In genomic region chr13:31800581-31801576, GRCm38 (mm10) we compare ENCODE assay signal across 8 mouse cellular contexts. TPM values are rescaled to one million over a fixed set of nuclear protein-coding genes. Genes with fewer than 3 reads are reported as not detected.
DNase-seq lines count a peak whose midpoint lies in the region; ATAC-seq lines count a peak whose summit lies in the region.

No protein-coding gene starts in this region.

- H3K36me3 ChIP-seq in hindbrain, embryonic 12.5 days, result no peaks in the 10 kb centered on the region

- H3K4me2 ChIP-seq in hindbrain, embryonic 12.5 days (replicated peaks), result peak overlapping the region; percentile 50

- H3K9ac ChIP-seq in hindbrain, embryonic 12.5 days, result 0 out of 2 replicates have a peak overlapping the region, but pooled peaks have one; percentile 8

- DNase-seq in MN1 (ENCODE audit: low spot score), result peak; percentile 52
- DNase-seq in cerebellum, postnatal 10 days, result peak; percentile 94 to 95
- peak; percentile 72 to 79 for DNase-seq in frontal cortex, postnatal 25 days (ENCODE audit: low spot score in 2 of 2)
- DNase-seq in layer of hippocampus, postnatal 10 days (ENCODE audit: low spot score in 2 of 2), result peak; percentile 87 to 93
- DNase-seq in lung, postnatal 10 days, result peak; percentile 88
- peak; percentile 15 for DNase-seq in retina, adult 2 months (ENCODE audit: low read depth, low spot score)
- peak; percentile 92 for DNase-seq in thymus, postnatal 4 days

- H3K4me3 ChIP-seq in hindbrain, embryonic 12.5 days, result peak overlapping the region; percentile 24

- peak; percentile 83 for ATAC-seq in hindbrain, embryonic 12.5 days (ENCODE audit: low FRiP score)

- H3K27me3 ChIP-seq in hindbrain, embryonic 12.5 days, result peaks cover 80% of the 10 kb centered on the region

- 1% methylated on average over 42 of the region's 43 CpGs for WGBS in hindbrain, embryonic 12.5 days

- no peaks in the 10 kb centered on the region for H3K9me3 ChIP-seq in hindbrain, embryonic 12.5 days (replicated peaks)

- no peak overlapping the region for H3K27ac ChIP-seq in hindbrain, embryonic 12.5 days

- peaks cover 19% of the 10 kb centered on the region for H3K4me1 ChIP-seq in hindbrain, embryonic 12.5 days

RNA-seq across cellular contexts. Expression of gene Foxc1, which starts 5.6 kb away (rescaled TPM):
- polyA plus RNA-seq in hindbrain, embryonic 12.5 days (2016; fragmentation: Nextera tagmentation; extraction: Ambion mirVana), result 11.0 and 11.5 TPM in 2 replicates
- total RNA-seq in layer of hippocampus, postnatal 10 days (2021), result 1 to 10 TPM; 5.6 to 6.2 TPM

Comparison
In these comparisons a context has a peak if more than half of its experiments do, and no peak if none do; other contexts are left out.
1. DNase-seq: peak in every context shown above with its lines; median percentile 94 in cerebellum, postnatal 10 days; 92 in thymus, postnatal 4 days; 90 in layer of hippocampus, postnatal 10 days; 88 in lung, postnatal 10 days; 76 in frontal cortex, postnatal 25 days; 52 in MN1; 15 in retina, adult 2 months.